Mouse (Mus musculus): ENCODE measurements around the gene Tas1r1. TPM values are rescaled to one million over a fixed set of nuclear protein-coding genes. Genes with fewer than 3 reads are reported as not detected.

Tas1r1 gene
- polyA plus RNA-seq (2012; rRNA removed): 0.03 TPM in 1 of 2 replicates, not detected in the other

GRCm38 (mm10) chr4:152038225-152038984 lies at the start of gene Tas1r1:
Gene Tas1r1 (minus strand): TSS chr4:152038568.

GRCm38 (mm10) chr4:152072121-152072601 lies 33.8 kb upstream of the Tas1r1 start, which contains the start of gene Plekhg5:
Gene Plekhg5 (plus strand): TSS chr4:152072498.

DNA sequence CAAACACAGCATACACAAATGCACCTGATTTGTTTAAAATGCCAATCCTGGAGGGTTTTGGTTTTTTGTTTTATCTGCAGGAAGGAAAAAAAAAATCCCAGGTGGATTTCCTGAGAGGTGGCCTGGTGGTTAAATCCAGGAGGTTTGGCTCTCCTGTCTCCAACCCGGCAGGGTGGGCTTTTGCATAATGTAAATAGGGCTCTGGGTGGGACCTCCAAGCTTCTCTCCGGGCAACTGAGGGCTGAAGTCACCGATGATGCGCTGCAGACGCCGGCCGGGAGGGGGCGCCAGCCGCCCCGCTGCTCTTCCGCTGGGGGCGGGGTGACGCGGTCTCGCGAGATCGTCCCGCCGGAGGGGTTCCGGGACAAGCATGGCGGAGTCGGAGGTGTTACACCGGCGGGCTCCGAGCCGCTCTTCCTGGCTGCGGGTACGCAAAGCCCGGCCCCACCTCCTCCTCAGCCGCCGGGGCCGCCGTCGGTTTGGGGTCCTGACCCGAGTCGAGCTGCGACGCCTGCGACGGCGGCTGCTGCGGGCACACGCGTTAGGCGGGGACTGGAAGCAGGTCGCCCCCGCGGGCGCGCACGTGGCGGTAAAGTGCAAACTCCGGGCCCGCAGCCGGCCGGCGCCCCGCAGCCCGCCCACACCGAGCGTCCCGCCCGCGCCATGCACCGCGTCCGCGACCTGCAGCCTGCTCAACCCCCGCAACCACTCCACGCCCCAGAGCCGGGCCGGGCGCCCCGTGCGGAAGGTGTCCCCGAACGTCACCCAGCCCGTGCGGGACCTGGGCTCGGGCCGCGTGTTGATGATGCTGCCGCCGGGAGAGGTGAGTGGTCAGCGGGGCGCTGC lies 840 bp upstream of the Tas1r1 start, which contains the start of gene Nol9:
Gene Nol9 (plus strand): TSS at position 337 of the 846 bp plus-strand sequence.

DNA sequence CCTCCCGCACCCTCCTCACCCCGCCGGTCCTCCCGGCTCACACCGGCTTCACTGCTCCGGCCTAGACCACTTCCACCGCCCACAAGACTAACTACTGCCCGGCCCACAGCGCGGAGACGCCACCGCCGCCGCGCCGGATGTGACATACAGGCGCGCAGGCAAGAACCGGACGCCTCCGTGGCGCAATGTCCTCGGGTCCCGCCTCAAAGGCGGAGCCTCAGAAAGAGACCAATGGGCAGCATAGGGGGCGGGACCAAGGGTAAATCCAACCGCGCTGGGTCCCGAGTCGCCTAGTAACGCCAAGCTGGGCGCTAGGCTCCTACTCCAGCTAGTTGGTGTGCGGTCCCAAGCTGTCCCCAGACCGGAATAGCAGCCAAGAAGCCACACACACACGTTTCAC lies 10.8 kb downstream of the Tas1r1 start, which contains the start of gene Zbtb48:
Gene Zbtb48 (minus strand): TSS at position 148 of the 400 bp plus-strand sequence.

DNA sequence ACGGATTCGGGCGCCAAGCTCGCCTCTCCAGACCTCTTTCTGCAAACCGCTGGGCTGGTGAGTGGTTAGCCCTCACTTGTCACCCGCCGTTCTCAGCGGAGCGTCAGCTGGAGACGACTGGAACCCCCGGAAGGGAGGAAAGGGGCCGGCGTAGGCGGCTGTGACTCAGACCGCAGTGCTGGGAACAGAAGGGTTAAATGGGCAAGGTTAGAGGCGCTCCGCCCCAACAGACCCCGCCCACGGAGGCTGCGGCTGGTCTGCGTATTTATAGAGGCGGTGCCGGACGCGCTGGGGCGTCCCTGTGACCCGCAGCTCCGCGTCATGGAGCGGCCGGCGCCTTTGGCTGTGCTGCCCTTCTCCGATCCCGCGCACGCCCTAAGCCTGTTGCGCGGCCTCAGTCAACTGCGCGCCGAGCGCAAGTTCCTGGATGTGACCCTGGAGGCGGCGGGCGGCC lies 29.7 kb downstream of the Tas1r1 start, which contains the start of gene Klhl21:
Gene Klhl21 (plus strand): TSS at position 182 of the 454 bp plus-strand sequence.

GRCm38 (mm10) chr4:151996173-151996950 lies 42.0 kb downstream of the Tas1r1 start, which contains the start of gene Phf13:
Gene Phf13 (minus strand): TSS chr4:151996258.

GRCm38 (mm10) chr4:151988342-151989109 lies 49.8 kb downstream of the Tas1r1 start, which contains the start of gene Thap3:
Gene Thap3 (minus strand): TSS chr4:151988997.

Other genes starting within 250 kb of the Tas1r1 start
- 6.3 and 7.0 TPM in 2 replicates for gene Camta1, start 176.7 kb downstream of the Tas1r1 start, polyA plus RNA-seq (2012; rRNA removed)
- 53.1 and 54.8 TPM in 2 replicates for gene Dnajc11, start 104.9 kb downstream of the Tas1r1 start, polyA plus RNA-seq (2012; rRNA removed)
- gene Thap3, start 49.6 kb downstream of the Tas1r1 start, polyA plus RNA-seq (2012; rRNA removed): 52.9 and 61.9 TPM in 2 replicates
- gene Phf13, start 42.3 kb downstream of the Tas1r1 start, polyA plus RNA-seq (2012; rRNA removed): 8.0 and 11.6 TPM in 2 replicates
- 32.7 and 32.8 TPM in 2 replicates for gene Klhl21, start 29.8 kb downstream of the Tas1r1 start, polyA plus RNA-seq (2012; rRNA removed)
- gene Zbtb48, start 10.9 kb downstream of the Tas1r1 start, polyA plus RNA-seq (2012; rRNA removed): 15.8 and 16.4 TPM in 2 replicates
- gene Nol9, start 753 bp upstream of the Tas1r1 start, polyA plus RNA-seq (2012; rRNA removed): 19.1 and 20.3 TPM in 2 replicates
- gene Plekhg5, start 33.9 kb upstream of the Tas1r1 start, polyA plus RNA-seq (2012; rRNA removed): 35.1 and 50.2 TPM in 2 replicates
- 5.6 and 7.5 TPM in 2 replicates for gene Tnfrsf25, start 77.4 kb upstream of the Tas1r1 start, polyA plus RNA-seq (2012; rRNA removed)
- 103 and 119 TPM in 2 replicates for gene Espn, start 113.8 kb upstream of the Tas1r1 start, polyA plus RNA-seq (2012; rRNA removed)
- 4.3 and 5.0 TPM in 2 replicates for gene Hes2, start 120.3 kb upstream of the Tas1r1 start, polyA plus RNA-seq (2012; rRNA removed)
- 71.1 and 110 TPM in 2 replicates for gene Acot7, start 139.6 kb upstream of the Tas1r1 start, polyA plus RNA-seq (2012; rRNA removed)
- 28.6 and 31.9 TPM in 2 replicates for gene Gpr153, start 235.7 kb upstream of the Tas1r1 start, polyA plus RNA-seq (2012; rRNA removed)

Data from colon, adult 2 months (tissue).